Mouse (Mus musculus): ENCODE data around the gene Klk1b9. TPM values are rescaled to one million over a fixed set of nuclear protein-coding genes. Genes with fewer than 3 reads are reported as not detected.
"Not testable (repeated sequence)": the region's sequence is repeated elsewhere in the genome, so short reads cannot be mapped to it uniquely, and the experiment has no call there.

Gene Klk1b9
- not detected for total RNA-seq (2021)

DNA sequence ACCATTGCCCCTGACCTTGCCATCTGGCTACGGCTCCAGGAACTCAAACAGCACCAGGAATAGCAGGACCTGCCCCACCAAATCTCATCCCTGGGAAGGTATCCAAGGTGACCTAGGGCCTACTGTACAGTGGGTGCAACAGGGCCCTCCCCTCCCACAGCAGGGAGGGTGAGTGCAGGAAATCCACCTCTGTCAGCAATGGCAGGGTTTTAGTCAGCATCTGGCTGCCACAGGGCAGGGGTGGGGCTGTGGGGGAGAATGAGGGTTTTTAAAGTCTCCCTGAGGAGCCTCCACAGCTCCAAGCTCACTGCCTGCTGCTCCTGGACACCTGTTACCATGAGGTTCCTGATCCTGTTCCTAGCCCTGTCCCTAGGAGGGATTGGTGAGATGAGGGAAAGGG is at the start of gene Klk1b9:
Gene Klk1b9, plus strand, starts transcription at position 301 of the 400 bp plus-strand sequence.
- DNase-seq; intact Hi-C loops (cut with DNase I): not testable (repeated sequence)

DNA sequence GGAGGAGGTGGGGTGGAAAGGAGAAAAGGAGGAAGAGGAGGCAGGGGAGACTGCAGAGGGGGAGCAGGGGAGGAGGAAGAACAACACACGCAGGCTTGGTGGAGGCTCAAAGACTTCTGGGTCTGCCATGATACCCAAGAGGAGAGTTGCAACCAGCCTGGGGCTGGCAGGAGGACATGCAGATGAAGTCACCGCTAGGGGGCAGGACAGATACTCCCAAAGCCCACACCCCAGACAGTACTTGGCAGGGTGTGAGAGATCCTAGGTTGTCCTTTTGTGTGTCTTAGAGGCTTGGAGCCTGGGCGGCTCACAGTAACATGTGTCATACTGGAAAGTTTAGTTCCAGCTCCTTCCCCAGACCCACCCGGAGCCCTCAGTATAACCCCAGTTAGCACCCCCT is 47.3 kb upstream of the Klk1b9 start:
- intact Hi-C loops (cut with DNase I) = no loop called here
- DNase-seq = peak; percentile 24

DNA sequence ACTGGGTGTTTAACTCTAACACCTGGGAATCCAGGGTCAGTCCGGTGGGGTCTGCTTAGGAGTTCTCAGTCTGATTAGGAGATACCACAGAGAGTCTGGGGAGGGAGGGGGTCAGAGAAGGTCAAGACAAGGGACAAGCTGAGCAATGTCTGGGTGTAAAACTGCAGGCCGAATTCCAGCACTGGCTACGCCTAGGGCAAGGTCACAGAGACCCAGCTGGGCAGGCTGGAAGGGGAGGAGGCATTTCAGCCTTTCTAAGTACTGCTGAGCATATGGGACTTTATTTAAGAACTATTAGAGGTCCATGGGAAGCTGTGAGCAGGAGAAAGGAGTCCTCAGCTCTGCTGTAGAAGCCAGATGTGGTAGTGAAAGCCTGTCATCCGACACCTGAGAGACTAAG is 43.5 kb upstream of the Klk1b9 start:
- intact Hi-C loops (cut with DNase I) = no loop called here
- no peak for DNase-seq

DNA sequence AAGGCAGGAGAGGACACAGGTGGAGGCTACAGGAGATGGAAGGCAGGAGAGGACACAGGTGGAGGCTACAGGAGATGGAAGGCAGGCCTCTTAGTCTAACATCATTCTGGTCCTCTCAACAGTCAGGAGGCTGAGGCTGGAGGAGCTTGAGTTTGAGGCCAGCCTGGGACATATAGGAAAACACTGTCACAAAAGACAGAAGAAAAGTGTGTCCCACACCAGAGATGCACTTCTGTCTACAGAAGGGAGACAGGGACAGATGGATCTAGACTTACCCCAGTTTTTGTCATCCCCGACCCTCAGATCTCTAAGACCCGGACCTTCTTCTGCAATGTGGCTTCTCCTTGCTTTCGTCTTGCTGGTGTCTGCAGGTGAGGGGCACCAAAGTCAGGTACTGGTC is 42.4 kb upstream of the Klk1b9 start, which contains the start of gene Klk15:
Gene Klk15, plus strand, starts transcription at position 301 of the 400 bp plus-strand sequence.
- intact Hi-C loops (cut with DNase I) = no loop called here
- DNase-seq = no peak

DNA sequence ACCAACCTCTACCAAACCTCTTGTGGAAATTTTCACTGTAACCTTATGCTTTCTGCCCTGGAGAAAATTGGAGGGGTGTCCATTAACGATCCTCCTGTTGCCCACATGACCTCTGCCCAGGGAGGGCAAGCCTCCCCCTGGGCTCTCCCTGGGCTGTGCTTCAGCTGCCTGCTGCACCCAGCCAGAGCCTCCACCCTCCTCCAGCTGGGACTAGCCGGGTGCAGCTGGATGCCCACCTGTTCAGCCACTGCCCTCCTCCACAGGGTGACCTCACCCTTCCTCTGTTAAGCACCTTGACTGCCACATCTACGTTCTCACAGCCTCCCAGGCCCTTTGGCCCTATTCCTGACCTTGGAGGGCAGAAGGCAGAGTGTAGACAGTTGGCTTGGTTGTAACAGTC is 41.1 kb upstream of the Klk1b9 start:
- intact Hi-C loops (cut with DNase I) = no loop called here
- DNase-seq = no peak

DNA sequence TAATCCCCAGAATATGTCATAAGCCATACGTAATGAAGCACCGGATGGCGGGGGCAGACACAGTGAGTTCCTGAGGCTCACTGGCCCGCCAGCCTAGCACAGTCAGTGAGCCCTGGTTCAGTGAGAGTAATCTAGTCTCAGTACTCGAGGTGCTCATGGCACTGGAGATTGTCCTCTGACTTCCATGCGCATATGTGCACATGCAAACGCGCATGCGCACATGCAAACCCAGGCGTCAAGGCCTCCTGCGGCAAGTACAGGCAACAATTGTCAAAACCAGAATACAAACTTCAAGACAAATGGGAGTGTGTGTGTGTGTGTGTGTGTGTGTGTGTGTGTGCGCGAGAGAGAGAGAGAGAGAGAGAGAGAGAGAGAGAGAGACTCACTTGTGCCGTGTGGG is 39.3 kb upstream of the Klk1b9 start:
- DNase-seq = no peak
- intact Hi-C loops (cut with DNase I) = no loop called here

DNA sequence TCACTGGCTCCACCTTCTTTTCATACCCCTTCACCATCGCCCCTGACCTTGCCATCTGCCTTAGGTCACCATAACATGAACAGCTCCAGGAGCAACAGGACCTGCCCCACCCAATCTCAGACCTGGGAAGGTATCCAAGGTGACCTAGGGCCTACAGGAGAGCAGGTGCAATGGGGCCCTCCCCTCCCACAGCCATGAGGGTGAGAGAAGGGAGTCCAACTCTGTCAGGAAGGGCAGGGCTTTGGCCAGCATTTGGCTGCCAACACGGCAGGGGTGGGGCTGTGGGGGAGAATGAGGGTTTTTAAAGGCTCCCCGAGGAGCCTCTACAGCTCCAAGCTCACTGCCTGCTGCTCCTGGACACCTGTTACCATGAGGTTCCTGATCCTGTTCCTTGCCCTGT is 33.6 kb upstream of the Klk1b9 start:
- intact Hi-C loops (cut with DNase I) = not testable (repeated sequence)

DNA sequence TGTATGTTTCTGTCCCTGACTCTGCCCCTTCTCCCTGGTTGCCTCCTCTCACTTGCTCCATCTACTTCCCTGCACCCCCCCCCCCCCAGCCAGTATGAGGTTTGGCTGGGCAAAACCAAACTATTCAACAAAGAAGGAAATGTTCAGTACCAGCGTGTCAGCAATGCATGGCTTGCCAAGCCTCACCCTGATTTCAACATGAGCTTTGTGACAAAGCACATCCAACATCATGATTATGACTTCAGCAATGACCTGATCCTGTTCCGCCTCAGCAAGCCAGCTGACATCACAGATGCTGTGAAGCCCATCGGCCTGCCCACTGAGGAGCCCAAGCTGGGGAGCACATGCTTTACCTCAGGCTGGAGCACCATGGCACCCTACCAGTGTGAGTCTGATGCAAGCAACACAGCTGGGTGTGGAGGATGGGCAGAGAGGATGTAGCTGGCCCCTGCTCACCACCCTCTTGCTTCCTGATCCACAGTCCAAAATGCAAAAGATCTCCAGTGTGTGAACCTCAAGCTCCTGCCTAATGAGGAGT is 31.1 kb upstream of the Klk1b9 start:
- no peak for DNase-seq
- intact Hi-C loops (cut with DNase I) = no loop called here

More for the DNA sequence above, 33.6 kb upstream of the Klk1b9 start:
- DNase-seq = not testable (repeated sequence)

DNA sequence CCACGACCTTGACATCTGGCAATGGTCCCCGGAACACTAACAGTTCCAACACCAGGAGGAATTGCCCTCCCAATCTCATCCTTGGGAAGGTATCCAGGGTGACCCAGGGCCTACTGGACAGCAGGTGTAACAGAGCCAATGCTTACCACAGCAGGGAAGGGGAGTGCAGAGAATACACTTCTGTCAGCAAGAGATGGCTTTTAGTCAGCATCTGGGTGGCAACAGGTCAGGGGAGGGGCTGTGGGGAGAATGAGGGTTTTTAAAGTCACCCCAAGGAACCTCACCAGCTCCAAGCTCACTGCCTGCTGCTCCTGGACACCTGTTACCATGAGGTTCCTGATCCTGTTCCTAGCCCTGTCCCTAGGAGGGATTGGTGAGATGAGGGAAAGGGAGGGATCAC is 25.5 kb upstream of the Klk1b9 start, which contains the start of gene Klk1b8:
Gene Klk1b8, plus strand, starts transcription at position 301 of the 400 bp plus-strand sequence.
- intact Hi-C loops (cut with DNase I) = no loop called here
- no peak for DNase-seq

DNA sequence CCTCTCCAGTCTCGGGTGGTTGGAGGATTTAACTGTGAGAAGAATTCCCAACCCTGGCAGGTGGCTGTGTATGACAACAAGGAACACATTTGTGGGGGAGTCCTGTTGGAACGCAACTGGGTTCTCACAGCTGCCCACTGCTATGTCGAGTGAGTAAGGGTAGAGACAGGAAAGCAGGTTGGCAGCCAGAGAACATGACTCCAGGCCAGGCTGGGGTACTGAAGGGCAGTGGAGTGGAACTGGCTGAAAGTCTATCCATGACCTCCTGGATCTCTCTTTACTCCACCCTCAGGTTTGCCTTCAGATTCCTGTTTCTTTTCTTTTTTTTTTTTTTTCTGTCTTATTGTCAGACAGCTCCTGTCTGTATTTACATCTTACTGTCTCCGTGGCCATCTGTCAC is 23.2 kb upstream of the Klk1b9 start:
- DNase-seq = no peak
- intact Hi-C loops (cut with DNase I) = no loop called here

DNA sequence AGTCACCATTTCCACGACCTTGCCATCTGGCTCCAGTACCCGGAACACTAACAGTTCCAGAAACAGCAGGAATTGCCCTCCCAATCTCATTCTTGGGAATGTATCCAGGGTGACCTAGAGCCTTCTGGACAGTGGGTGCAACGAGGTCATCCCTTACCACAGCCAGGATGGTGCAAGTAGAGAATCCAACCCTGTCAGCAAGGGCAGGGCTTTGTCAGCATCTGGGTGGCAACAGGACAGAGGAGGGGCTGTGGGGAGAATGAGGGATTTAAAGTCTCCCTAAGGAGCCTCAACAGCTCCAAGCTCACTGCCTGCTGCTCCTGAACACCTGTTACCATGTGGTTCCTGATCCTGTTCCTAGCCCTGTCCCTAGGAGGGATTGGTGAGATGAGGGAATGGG is 9.4 kb upstream of the Klk1b9 start, which contains the start of gene Klk1b1:
Gene Klk1b1, plus strand, starts transcription at position 301 of the 400 bp plus-strand sequence.
- intact Hi-C loops (cut with DNase I) = no loop called here
- no peak for DNase-seq

DNA sequence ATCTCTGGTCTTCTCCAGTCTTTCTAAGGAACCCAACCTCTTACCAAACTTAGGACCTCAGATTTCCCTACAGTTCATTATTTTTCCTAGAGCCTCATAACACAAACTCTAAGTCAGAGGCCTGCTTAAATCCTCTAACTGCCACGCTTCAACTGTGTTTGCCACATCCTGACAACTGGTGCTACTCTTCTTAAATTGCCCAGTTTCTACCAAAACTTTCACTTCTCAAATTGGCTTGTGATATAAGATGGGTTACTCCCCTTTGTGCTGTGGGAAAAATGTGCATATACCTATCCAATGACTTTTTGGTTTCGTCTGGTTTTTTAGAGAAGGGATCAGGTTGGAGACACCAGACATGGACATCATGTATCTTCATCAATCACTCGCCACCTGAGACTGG is 8.8 kb upstream of the Klk1b9 start:
- no peak for DNase-seq
- intact Hi-C loops (cut with DNase I) = no loop called here

DNA sequence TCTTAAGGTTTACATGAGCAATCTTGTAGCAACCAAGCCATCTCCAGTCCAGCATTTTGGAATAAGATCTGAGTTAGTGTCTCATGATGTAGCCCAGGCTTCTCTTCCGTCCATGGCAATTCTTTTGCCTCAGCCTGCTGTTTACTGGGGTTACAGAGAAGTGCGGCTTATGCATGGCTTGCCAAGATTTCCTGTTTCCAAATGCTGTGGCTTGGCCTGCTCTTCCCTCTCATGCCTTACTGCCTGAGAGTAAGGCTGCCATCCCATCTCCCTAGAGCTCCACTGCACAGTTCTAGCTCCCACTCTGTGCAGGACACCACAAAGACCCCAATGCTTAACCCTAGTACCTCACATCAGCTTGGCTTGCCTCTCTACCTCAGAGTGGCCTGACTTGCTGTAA is 8.2 kb upstream of the Klk1b9 start:
- no peak for DNase-seq
- intact Hi-C loops (cut with DNase I) = no loop called here

DNA sequence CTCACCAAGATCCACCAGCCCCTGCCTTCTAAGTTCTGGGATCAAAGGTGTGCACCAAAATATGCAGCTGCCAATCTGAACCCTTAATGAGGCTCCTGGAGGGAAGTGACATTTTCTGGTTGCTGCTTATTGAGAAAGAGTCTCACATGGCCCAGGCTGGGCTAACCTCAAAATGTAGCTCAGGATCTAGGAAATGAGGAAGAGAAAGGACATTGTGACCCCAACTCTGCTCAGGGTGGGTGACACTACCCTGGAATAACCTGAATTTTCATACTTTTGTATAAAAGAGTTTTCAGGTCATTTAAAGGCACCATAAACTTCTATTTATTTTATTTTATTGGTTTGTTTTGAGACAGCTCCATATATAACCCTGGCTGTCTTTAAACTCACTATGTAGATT is 9.8 kb downstream of the Klk1b9 start:
- intact Hi-C loops (cut with DNase I) = no loop called here
- no peak for DNase-seq

DNA sequence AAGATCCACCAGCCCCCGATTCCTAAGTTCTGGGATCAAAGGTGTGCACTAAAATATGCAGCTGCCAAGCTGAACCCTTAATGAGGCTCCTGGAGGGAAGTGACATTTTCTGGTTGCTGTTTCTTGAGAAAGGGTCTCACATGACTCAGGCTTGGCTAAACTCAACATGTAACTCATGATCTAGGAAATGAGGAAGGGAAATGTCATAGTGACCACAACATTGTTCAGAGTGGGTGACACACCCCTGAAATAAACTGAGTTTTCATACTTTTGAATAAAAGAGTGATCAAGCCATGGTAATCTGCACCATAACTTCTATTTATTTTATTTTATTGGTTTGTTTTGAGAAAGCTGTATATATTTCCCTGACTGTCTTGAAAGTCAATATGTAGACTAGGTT is 19.0 kb downstream of the Klk1b9 start:
- DNase-seq; intact Hi-C loops (cut with DNase I): not testable (repeated sequence)

DNA sequence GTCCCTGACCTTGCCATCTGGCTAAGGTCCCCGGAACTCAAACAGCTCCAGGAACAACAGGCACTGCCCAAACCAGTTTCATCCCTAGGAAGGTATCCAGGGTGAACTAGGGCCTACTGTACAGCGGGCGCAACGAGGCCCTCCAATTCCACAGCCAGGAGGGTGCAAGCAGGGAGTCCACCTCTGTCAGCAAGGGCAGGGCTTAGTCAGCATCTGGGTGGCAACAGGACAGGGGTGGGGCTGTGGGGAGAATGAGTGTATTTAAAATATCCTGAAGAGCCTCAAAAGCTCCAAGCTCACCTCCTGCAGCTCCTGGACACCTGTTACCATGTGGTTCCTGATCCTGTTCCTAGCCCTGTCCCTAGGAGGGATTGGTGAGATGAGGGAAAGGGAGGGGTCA is 19.7 kb downstream of the Klk1b9 start, which contains the start of gene Klk1b11:
Gene Klk1b11, plus strand, starts transcription at position 301 of the 400 bp plus-strand sequence.
- intact Hi-C loops (cut with DNase I); DNase-seq: not testable (repeated sequence)

DNA sequence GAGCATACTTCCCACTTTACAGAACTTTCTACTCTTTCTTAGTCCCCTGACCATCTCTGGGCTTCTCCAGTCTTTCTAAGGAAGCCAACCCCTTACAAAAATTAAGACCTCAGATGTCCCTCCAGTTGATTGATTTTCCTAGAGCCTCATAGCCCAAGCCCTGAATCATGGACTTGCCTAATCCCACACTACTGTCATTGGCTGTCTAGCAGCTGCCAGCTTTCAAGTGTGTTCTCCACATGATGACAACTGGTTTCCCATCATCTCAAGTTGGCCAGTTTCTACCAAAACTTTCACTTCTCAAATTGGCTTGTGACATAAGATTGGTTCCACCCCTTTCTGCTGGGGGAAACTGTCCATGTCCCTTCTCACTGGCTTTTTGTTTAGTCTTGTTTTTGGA is 29.0 kb downstream of the Klk1b9 start:
- intact Hi-C loops (cut with DNase I) = no loop called here
- no peak for DNase-seq

DNA sequence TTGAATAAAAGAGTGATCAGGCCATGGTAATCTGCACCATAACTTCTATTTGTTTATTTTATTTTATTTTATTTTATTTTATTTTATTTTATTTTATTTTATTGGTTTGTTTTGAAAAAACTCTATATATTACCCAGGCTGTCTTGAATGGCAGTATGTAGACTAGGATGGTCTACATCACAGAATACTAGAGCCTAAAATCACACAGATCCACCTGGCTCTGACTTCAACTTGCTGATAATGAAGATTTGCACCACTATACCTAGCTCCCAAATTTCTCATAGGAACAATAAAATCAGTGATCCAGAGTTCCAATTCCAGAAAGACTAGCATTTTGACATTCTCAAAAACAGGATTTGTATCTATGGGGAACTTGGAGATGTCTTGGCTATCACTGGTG is 36.0 kb downstream of the Klk1b9 start, which contains the start of gene Klk1b26:
Gene Klk1b26, plus strand, starts transcription at position 301 of the 400 bp plus-strand sequence.
- DNase-seq; intact Hi-C loops (cut with DNase I): not testable (repeated sequence)

DNA sequence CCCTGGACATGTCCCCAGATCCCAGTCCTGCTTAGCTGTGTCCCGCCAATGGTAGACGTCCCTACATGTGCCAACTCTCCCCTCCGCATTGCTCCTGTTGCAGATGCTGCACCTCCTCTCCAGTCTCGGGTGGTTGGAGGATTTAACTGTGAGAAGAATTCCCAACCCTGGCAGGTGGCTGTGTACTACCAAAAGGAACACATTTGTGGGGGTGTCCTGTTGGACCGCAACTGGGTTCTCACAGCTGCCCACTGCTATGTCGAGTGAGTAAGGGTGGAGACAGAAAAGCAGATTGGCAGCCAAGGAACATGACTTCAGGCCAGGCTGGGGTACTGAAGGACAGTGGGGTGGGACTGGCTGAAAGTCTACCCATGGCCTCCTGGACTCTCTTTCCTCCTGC is 38.8 kb downstream of the Klk1b9 start:
- DNase-seq; intact Hi-C loops (cut with DNase I): not testable (repeated sequence)

DNA sequence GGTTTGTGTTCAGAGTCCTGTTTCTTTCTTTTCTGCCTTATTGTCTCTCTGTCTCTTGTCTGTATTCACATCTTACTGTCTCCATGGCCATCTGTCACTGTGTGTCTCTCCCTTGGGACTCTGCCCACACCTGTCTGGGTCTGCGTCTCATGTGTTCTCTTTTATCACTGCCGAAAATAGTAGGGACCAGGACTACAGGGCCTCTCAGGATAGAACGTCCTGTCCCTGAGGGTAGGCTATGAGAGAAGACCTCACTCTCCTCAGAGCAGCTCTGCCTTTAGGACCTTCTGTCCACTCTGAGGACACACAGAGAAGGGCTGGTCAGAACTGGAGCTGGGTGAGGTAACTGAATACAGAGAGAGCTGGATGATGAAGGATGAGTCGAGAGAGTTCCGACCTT is 39.2 kb downstream of the Klk1b9 start:
- intact Hi-C loops (cut with DNase I) = no loop called here
- DNase-seq = no peak
